Mouse (Mus musculus): ENCODE data around the gene Znfx1.

The Znfx1 gene

DNA sequence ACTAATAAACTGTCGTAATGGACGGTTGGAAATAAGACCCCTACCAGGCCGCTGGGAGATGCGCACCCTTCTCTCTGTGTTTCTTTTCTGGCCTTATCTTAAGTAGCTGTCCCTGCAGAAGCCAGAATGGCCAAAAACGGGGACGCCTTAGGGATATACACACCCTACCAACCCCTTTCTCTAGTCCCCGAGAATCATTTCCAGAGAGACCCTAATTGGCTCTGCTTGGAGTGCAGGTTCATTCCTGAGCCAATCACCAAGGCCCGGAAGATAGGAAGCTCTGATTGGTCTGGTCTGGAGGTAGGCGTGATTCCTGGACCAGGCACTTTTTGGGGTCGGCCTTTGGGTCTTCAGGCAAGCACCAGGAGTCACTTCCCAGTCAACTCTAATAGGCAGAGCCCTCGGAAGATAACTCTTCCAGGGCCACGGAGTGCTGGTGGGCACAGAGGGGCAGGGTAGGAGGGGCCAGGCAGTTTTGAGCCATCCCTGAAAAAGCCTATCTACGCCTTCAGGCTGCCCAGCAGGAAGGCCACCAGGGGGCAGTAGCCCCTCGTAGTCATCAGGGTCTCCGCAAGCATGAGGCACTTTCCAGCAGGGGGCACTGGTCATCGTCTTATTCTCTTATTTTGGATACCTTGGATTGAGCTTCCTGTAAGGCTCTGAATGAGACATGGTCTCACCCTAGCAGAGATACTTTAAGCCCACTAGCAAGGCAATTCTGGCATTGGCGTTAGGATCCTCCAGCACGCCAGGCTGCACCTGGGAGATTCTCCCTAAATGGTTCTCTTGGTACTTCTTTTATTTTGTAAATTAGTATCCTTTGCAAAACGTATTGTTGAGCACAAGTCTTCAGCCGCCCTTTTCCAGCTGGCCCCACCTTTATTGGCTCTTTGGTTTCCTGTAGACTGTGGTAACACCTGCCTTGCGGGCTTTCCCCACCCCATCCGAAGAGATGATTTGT lies 9.1 kb upstream of the Znfx1 start:
- DNase-seq (ENCODE audit: low spot score in 2 of 2), result peak; percentile 92 to 94

- no peak for DNase-seq (ENCODE audit: low spot score in 2 of 2)
These were observed 8.4 kb upstream of the Znfx1 start for GRCm38 (mm10) chr2:167071266-167071640.

- no peak for DNase-seq (ENCODE audit: low spot score in 2 of 2)
These were observed 7.5 kb upstream of the Znfx1 start for GRCm38 (mm10) chr2:167070341-167070740.

GRCm38 (mm10) chr2:167067575-167067974 lies 4.8 kb upstream of the Znfx1 start:
- no peak for DNase-seq (ENCODE audit: low spot score in 2 of 2)

- no peak for DNase-seq (ENCODE audit: low spot score in 2 of 2)
These were observed 4.0 kb upstream of the Znfx1 start for GRCm38 (mm10) chr2:167066528-167067516.

DNA sequence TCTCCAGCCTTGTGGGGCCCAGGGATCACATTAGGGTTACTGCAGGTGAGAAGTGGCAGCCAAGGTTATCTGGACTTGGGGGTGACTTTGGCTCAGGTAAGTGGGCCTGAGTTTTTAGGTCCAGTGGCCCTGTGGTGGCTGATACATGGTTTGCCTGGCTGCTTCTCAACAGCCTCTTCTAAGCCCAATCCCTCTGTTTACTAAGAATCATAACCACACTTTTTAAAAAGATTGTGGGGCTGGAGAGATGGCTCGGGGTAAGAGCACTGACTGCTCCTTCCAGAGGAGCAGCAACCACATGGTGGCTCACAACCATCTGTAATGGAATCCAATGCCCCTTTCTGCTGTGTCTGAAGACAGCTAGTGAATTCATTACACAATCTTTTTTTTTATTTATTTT lies 3.2 kb upstream of the Znfx1 start:
- no peak for DNase-seq (ENCODE audit: low spot score in 2 of 2)

DNA sequence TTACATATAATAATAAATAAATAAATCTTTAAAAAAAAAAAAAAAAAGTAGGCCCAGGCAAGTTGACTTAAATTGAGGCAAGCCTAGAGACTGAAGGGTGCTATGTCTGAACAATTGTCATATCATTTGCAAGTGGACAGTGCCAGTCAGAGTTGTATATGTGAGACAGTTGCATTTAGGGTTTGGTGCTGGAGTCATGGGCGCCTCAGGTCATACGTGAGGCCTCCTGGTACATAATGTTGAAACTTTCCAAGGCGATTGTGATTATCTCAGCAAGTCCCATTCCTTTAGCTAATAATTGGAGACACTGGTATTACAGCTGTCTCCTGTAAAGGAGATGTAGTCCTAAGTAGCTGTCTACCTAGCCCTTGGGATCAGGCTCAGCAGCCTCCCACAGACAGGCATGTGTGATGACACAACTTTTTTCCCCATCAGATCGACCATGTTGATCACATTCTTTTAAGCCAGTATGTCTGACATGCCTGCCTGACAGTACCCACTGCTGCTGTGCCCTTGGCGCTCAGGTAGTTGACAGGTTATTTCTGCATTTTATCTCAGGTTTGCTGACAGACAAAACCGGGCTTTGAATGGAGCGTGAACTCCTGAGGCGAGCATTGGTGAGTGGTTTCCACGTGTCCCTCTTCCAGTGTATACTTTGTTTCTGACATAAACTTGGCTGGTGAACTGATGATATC lies 1.9 kb upstream of the Znfx1 start:
- DNase-seq (ENCODE audit: low spot score in 2 of 2), result no peak

DNA sequence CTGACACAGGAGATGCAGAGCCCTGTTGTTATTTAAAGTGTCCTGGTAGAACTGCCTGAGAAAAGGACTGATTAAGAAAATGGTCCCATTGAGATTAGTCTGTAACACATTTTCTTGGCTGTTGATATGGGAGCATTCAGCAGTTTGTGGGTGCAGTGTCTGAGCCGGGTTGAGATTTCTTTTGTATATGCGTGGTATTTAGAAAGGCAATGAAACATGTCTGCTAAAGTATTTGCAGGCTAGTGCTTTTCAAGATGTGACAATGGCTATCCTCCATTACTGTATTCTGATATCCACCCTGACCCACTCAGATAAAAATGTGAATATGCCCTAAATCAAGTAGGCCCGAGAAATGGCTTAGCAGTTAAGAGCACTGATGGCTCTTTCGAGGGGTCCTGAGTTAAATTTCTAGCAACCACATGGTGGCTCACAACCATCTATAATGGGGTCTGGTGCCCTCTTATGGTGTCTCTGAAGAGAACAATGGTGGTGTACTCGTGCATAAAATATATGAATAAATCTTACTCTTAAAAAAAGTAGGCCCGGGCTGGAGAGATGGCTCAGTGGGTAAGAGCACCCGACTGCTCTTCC lies 1.2 kb upstream of the Znfx1 start:
- no peak for DNase-seq (ENCODE audit: low spot score in 2 of 2)

- peak; percentile 96 for DNase-seq (ENCODE audit: low spot score in 2 of 2)
These were observed 311 bp downstream of the Znfx1 start for GRCm38 (mm10) chr2:167062497-167062911.

- peak in 1 of 2 experiments; percentile 35 for DNase-seq (ENCODE audit: low spot score in 2 of 2)
These were observed 1.3 kb downstream of the Znfx1 start for GRCm38 (mm10) chr2:167061381-167062034.

DNA sequence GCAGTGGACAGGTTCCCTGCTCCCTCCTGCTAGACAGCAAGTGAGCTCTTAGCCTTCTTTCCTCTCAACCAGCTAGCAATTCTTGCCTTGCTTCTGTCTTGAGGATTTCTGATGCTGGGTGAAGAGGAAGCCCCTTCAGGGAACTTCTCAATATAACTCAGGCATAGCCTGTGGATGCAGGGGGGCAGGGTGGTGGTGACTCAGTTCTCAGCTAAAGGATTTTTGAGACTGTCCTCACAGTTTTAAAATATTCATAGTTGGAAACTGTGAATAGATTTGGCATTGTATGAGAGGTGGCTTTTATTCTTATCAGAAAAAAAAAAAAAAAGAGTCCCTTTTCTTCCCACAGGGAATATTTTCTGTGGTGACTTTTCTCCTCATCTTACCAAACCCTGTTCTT lies 2.1 kb downstream of the Znfx1 start:
- no peak for DNase-seq (ENCODE audit: low spot score in 2 of 2)

- DNase-seq (ENCODE audit: low spot score in 2 of 2), result no peak
These were observed 2.5 kb downstream of the Znfx1 start for GRCm38 (mm10) chr2:167060360-167060759.

DNA sequence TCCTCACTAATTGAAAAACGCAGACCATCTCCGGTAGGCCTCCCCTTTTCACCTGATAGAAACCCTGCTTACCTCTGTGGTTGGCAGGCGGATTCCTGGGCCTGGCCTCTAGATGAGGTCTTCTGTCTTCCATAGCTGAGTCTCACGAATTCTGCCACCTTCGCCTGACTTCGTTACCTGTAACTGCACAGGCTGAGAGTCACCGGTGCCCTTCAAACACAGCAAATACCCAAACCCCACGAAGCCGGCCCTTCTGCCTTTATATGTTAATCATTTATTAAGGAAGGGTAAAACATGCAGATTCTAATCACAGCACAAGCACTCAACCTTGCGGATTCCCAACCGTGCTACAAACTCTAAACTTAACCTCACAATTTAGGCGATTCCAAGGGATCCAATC lies 2.9 kb downstream of the Znfx1 start:
- no peak for DNase-seq (ENCODE audit: low spot score in 2 of 2)

- DNase-seq (ENCODE audit: low spot score in 2 of 2), result no peak
These were observed 3.3 kb downstream of the Znfx1 start for GRCm38 (mm10) chr2:167059536-167059935.

DNA sequence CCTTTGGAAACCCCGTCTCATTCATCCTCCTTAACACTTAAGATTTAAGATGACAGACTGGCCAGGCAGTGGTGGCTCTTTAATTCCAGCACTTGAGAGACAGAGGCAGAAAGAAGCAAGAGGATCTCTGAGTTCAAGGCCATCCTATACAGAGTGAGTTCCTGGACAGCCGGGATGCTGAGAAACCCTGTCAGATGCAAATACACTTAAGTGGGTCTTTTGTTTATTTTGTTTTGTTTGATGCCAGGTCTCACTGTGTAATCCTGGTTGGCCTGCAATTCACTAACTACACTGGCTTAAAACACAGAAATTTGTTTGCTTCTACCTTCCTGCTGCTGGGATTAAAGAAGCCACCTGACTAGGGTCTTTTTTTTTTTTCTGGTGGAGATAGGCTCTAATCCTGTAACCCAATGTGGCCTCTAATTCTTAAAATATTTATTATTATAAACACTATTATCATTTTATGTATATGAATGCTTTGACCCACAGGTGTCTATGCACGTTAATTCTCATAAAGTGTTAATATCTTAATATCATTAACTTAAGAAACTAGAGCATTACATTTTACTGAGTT lies 3.9 kb downstream of the Znfx1 start:
- DNase-seq (ENCODE audit: low spot score in 2 of 2), result no peak

- peak in 1 of 2 experiments; percentile 55 for DNase-seq (ENCODE audit: low spot score in 2 of 2)
These were observed 4.6 kb downstream of the Znfx1 start for GRCm38 (mm10) chr2:167058201-167058600.

DNA sequence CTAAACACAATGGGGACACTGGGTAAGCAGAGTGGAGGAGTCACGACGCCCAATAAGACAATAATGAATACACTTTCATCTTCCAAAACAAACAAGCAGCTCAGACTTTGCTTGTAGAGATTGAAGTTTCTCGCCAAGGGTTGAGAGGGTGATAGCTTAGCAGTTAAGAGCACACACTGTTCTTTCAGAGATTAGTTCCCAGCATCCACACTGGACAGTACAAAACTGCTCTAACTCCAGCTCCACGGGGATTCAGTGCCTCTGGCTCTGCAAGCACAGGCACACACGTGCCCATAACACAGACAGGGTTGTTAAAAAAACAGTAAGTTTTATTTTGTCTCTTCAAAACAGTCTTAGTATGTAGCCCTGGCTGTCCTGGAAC lies 5.9 kb downstream of the Znfx1 start:
- peak in 1 of 2 experiments; percentile 62 for DNase-seq (ENCODE audit: low spot score in 2 of 2)

- DNase-seq (ENCODE audit: low spot score in 2 of 2), result no peak
These were observed 6.4 kb downstream of the Znfx1 start for GRCm38 (mm10) chr2:167056210-167056941.

DNA sequence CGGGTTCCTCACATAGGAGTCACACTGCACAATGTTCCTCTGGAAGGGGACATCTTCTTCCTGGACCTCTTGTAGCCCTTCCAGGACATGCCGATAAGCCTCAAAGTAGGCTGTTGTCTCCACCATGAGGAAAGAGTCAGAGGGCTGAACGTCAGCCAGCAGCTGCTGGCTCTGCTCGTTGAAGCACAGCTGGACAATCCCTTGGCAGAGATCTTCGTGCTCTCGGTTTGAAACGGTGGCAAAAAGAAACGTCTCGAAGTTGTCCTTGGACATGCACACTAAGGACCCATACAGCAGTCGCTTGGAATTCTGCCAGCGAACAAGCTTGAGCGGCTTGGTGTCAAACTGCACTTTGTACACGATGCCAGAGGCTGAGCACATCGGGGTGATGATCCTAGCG lies 7.4 kb downstream of the Znfx1 start:
- DNase-seq (ENCODE audit: low spot score in 2 of 2), result peak; percentile 74 to 79

Measured in heart, adult 9 months (tissue).